Mouse (Mus musculus): ENCODE results near the gene Gm9945.

Gene Gm9945

GRCm38 (mm10) chr11:53461727-53462126, 18.2 kb upstream of the Gm9945 start:
- DNase-seq (ENCODE audit: low spot score) = peak; percentile 51

GRCm38 (mm10) chr11:53463551-53464424, 16.2 kb upstream of the Gm9945 start:
- no peak for DNase-seq (ENCODE audit: low spot score)

- DNase-seq (ENCODE audit: low spot score) = peak; percentile 83
Observed at GRCm38 (mm10) chr11:53466231-53466971, 13.6 kb upstream of the Gm9945 start.

- peak; percentile 54 for DNase-seq (ENCODE audit: low spot score)
Observed at GRCm38 (mm10) chr11:53469294-53469967, 10.5 kb upstream of the Gm9945 start.

- DNase-seq (ENCODE audit: low spot score) = peak; percentile 91
Observed at GRCm38 (mm10) chr11:53469968-53470695, 9.8 kb upstream of the Gm9945 start, which contains the start of gene Gm9837. TSS of gene Gm9837 (minus strand) at chr11:53470479.

- DNase-seq (ENCODE audit: low spot score) = no peak
Observed at GRCm38 (mm10) chr11:53472709-53473108, 7.3 kb upstream of the Gm9945 start.

- DNase-seq (ENCODE audit: low spot score) = no peak
Observed at GRCm38 (mm10) chr11:53475620-53476019, 4.3 kb upstream of the Gm9945 start.

GRCm38 (mm10) chr11:53477833-53478232, 2.1 kb upstream of the Gm9945 start:
- DNase-seq (ENCODE audit: low spot score) = no peak

- no peak for DNase-seq (ENCODE audit: low spot score)
Observed at GRCm38 (mm10) chr11:53478383-53479170, 1.4 kb upstream of the Gm9945 start.

GRCm38 (mm10) chr11:53479171-53479782, 689 bp upstream of the Gm9945 start:
- no peak for DNase-seq (ENCODE audit: low spot score)

GRCm38 (mm10) chr11:53481088-53481730, 1.2 kb downstream of the Gm9945 start:
- no peak for DNase-seq (ENCODE audit: low spot score)

GRCm38 (mm10) chr11:53483159-53483891, 3.4 kb downstream of the Gm9945 start:
- peak; percentile 51 for DNase-seq (ENCODE audit: low spot score)

- DNase-seq (ENCODE audit: low spot score) = no peak
Observed at GRCm38 (mm10) chr11:53485719-53486118, 5.8 kb downstream of the Gm9945 start.

- DNase-seq (ENCODE audit: low spot score) = no peak
Observed at GRCm38 (mm10) chr11:53486351-53486750, 6.4 kb downstream of the Gm9945 start.

- DNase-seq (ENCODE audit: low spot score) = peak; percentile 80
Observed at GRCm38 (mm10) chr11:53486822-53487594, 7.0 kb downstream of the Gm9945 start.

GRCm38 (mm10) chr11:53489007-53489406, 9.0 kb downstream of the Gm9945 start:
- no peak for DNase-seq (ENCODE audit: low spot score)

GRCm38 (mm10) chr11:53489421-53489820, 9.5 kb downstream of the Gm9945 start:
- DNase-seq (ENCODE audit: low spot score) = no peak

GRCm38 (mm10) chr11:53491954-53492401, 12.0 kb downstream of the Gm9945 start:
- DNase-seq (ENCODE audit: low spot score) = no peak

All from urinary bladder, postnatal 14 days (tissue).